Mouse (Mus musculus): Measurements from ENCODE around the gene Fbxo28. TPM values are rescaled to one million over a fixed set of nuclear protein-coding genes. Genes with fewer than 3 reads are reported as not detected.

Fbxo28 gene
- polyA plus RNA-seq, 1 experiment from 2014 or later: 22.3 TPM

GRCm38 (mm10) chr1:182266028-182266525 lies 75.4 kb downstream of the Fbxo28 start:
- H3K4me3 ChIP-seq: no peak overlapping the region
- H3K9ac ChIP-seq: no peak overlapping the region
- WGBS: 93% methylated on average over 11 of the region's 11 CpGs
- H3K27me3 ChIP-seq: no peaks in the 10 kb centered on the region
- H3K4me1 ChIP-seq: no peaks in the 10 kb centered on the region
- H3K27ac ChIP-seq: no peak overlapping the region
- no peaks in the 10 kb centered on the region for H3K9me3 ChIP-seq
- no peak for ATAC-seq (ENCODE audit: insufficient number of reproducible peaks, insufficient read depth, low FRiP score, low TSS enrichment, low read depth)
- no peak overlapping the region for H3K4me2 ChIP-seq
- no peaks in the 10 kb centered on the region for H3K36me3 ChIP-seq

Other genes with a start within 250 kb of the Fbxo28 start
- gene Srp9, start 216.9 kb downstream of the Fbxo28 start, polyA plus RNA-seq (2015; fragmentation: Nextera tagmentation; extraction: Ambion mirVana): 163 and 166 TPM in 2 replicates
- not detected in 2 replicates for gene Vmn1r1, start 177.1 kb downstream of the Fbxo28 start, polyA plus RNA-seq (2015; fragmentation: Nextera tagmentation; extraction: Ambion mirVana)
- 100 and 107 TPM in 2 replicates for gene Degs1, start 58.8 kb downstream of the Fbxo28 start, polyA plus RNA-seq (2015; fragmentation: Nextera tagmentation; extraction: Ambion mirVana)
- 25.2 and 26.5 TPM in 2 replicates for gene Trp53bp2, start 67.5 kb upstream of the Fbxo28 start, polyA plus RNA-seq (2015; fragmentation: Nextera tagmentation; extraction: Ambion mirVana)
- 125 and 128 TPM in 2 replicates for gene Capn2, start 176.0 kb upstream of the Fbxo28 start, polyA plus RNA-seq (2015; fragmentation: Nextera tagmentation; extraction: Ambion mirVana)
- gene Capn8, start 223.4 kb upstream of the Fbxo28 start, polyA plus RNA-seq (2015; fragmentation: Nextera tagmentation; extraction: Ambion mirVana): 0.14 TPM in 1 of 2 replicates, not detected in the other